Mouse (Mus musculus) G1E (cell line): ENCODE measurements around the gene Gng2.

ENCODE experiments used
- CTCF ChIP-seq: IDR thresholded peaks from 2 replicates; pipeline ENCODE4 v1.5.1; 2012; ENCODE audit warnings: low read depth, low read length, inconsistent platforms, mixed read lengths
- POLR2AphosphoS5 ChIP-seq: IDR thresholded peaks from 2 replicates; pipeline ENCODE4 v1.6.1; 2012; ENCODE audit warnings: low read depth, low read length, inconsistent platforms; ENCODE audit not compliant: insufficient replicate concordance

DNA sequence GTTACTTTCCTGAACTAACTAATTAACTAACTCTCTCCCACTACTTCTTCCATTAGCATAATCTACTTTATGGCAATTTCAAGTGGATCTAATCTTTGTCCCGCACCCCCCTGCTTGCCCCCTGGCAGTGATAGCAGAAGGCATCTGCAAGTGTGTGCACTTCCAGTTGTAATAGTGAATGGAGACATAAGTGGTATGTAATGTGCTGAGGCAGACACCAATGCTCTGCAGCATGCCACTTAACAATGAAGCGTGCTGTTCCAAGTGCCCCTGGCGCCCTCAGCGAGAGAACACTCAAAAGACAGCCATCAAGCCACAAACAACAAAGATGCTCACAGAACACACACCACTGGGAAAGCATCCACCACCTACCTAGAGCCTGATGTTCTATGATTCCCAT, 76.9 kb downstream of the Gng2 start:
- no peak for TF ChIP-seq POLR2AphosphoS5
- TF ChIP-seq CTCF = no peak
